Mouse (Mus musculus): Measurements from ENCODE around the gene Rhot1. TPM values are rescaled to one million over a fixed set of nuclear protein-coding genes. Genes with fewer than 3 reads are reported as not detected.
A peak's percentile ranks its signal among the peaks of the same experiment; 100 is the strongest.

Gene Rhot1
- total and polyA plus RNA-seq, 2 experiments from 2014 or later = 53.8 to 89.3 TPM

DNA sequence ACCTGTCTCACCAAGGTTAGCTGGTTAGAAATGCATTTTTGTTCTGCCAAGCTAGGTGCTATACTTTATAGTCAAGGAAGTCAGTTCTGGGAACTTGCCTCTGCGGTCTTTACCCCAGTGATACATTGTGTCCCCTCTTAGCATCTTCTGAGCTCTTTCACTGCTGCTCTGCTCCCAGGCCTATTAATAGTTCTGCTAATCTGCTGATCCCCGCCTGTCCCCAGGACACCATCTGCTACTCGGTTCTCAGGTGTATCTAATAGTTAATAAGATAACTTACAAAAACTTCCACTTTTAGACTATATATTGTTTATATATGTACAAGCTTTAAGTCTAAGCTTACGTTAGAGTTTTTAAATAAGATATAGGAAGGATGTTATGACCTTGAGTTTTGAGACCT is 29.5 kb downstream of the Rhot1 start:
- H3K4me1 ChIP-seq (ENCODE audit: control insufficient read depth, insufficient read depth) = no peaks in the 10 kb centered on the region
- no peaks in the 10 kb centered on the region for H3K27me3 ChIP-seq (ENCODE audit: control insufficient read depth, insufficient read depth, low read length)
- ATAC-seq (ENCODE audit: insufficient read depth, low read depth) (no peak), DNase-seq (ENCODE audit: low spot score) (no peak)
- 47% methylated on average over 4 of the region's 4 CpGs for WGBS
- peaks cover 65% of the 10 kb centered on the region for H3K36me3 ChIP-seq (replicated peaks; ENCODE audit: control insufficient read depth, insufficient read depth, low read length)
- no peak overlapping the region for H3K4me2 ChIP-seq (ENCODE audit: low read depth, low read length)
- no peak overlapping the region for H3K27ac ChIP-seq (ENCODE audit: low read depth)
- no peak overlapping the region for H3K9ac ChIP-seq (replicated peaks; ENCODE audit: low read depth, low read length)
- H3K9me3 ChIP-seq (replicated peaks; ENCODE audit: control insufficient read depth, low read length) = no peaks in the 10 kb centered on the region
- TF ChIP-seq EP300 (IDR thresholded peaks at IDR 0.05; ENCODE audit: low read depth) = no peak
- no peak for TF ChIP-seq CTCF (IDR thresholded peaks at IDR 0.05; ENCODE audit: low read depth)
- no peak overlapping the region for H3K4me3 ChIP-seq (ENCODE audit: low read depth, low read length)

DNA sequence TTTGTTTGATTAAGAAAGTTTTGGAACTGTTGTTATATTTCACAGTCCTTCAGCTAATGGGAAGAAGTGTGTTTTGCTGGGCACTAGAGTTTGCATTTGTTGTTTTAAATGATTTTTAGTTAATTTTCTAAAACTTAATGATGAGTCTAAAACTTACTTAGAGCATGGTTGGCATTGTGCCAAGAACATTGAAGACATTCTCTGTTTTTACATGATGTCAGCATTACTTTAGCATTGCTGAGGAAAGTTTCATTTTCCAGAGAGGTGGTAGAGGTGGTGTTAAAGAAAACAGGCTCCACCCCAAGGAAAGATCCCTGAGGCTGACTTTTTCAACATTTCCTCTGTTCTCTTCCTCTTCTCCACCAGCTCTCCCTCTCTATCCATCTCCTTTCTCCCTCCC is 38.2 kb downstream of the Rhot1 start:
- H3K36me3 ChIP-seq (replicated peaks; ENCODE audit: control insufficient read depth, insufficient read depth, low read length) = peaks cover 76% of the 10 kb centered on the region
- TF ChIP-seq CTCF (IDR thresholded peaks at IDR 0.05; ENCODE audit: low read depth) = no peak
- no peak for TF ChIP-seq EP300 (IDR thresholded peaks at IDR 0.05; ENCODE audit: low read depth)
- ATAC-seq (ENCODE audit: insufficient read depth, low read depth) = no peak

DNA sequence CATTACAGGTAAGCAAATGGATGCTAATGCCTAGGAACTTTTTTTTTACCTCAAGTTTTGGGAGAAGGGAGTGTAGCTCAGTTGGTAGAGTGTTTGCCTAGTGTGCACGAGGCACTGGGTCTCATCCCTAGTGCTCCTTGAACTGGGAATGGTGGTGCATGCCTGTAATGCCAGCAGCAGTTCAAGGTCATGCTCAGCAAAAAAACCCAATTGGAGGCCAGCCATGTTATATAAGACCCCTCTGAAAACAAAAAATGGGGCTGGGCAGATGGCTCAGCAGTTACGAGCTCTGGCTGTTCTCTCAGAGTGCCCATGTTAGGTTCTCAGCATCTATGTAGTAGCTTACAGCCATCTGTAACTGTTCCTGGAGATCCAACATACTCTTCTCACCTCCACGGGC is 39.7 kb downstream of the Rhot1 start:
- WGBS = 86% methylated on average over 3 of the region's 3 CpGs
- no peak overlapping the region for H3K4me2 ChIP-seq (ENCODE audit: low read depth, low read length)
- H3K27me3 ChIP-seq (ENCODE audit: control insufficient read depth, insufficient read depth, low read length) = no peaks in the 10 kb centered on the region
- no peak overlapping the region for H3K4me3 ChIP-seq (ENCODE audit: low read depth, low read length)
- ATAC-seq (ENCODE audit: insufficient read depth, low read depth) (no peak), DNase-seq (ENCODE audit: low spot score) (no peak)
- TF ChIP-seq CTCF (IDR thresholded peaks at IDR 0.05; ENCODE audit: low read depth) (no peak), EP300 (IDR thresholded peaks at IDR 0.05; ENCODE audit: low read depth) (no peak)
- peaks cover 8% of the 10 kb centered on the region; the same call in 1 of the 2 replicates for H3K4me1 ChIP-seq (ENCODE audit: control insufficient read depth, insufficient read depth)
- H3K27ac ChIP-seq (ENCODE audit: low read depth) = no peak overlapping the region
- H3K9ac ChIP-seq (replicated peaks; ENCODE audit: low read depth, low read length) = no peak overlapping the region
- peaks cover 65% of the 10 kb centered on the region for H3K36me3 ChIP-seq (replicated peaks; ENCODE audit: control insufficient read depth, insufficient read depth, low read length)
- H3K9me3 ChIP-seq (replicated peaks; ENCODE audit: control insufficient read depth, low read length) = no peaks in the 10 kb centered on the region

More for the DNA sequence above, 38.2 kb downstream of the Rhot1 start:
- Histone ChIP-seq H3K4me3 (ENCODE audit: low read depth, low read length) (no peak overlapping the region), H3K27me3 (ENCODE audit: control insufficient read depth, insufficient read depth, low read length) (no peaks in the 10 kb centered on the region), H3K27ac (ENCODE audit: low read depth) (no peak overlapping the region), H3K9me3 (replicated peaks; ENCODE audit: control insufficient read depth, low read length) (no peaks in the 10 kb centered on the region), H3K4me1 (ENCODE audit: control insufficient read depth, insufficient read depth) (peaks cover 8% of the 10 kb centered on the region; the same call in 1 of the 2 replicates), H3K9ac (replicated peaks; ENCODE audit: low read depth, low read length) (no peak overlapping the region), H3K4me2 (ENCODE audit: low read depth, low read length) (no peak overlapping the region)
- no peak for DNase-seq (ENCODE audit: low spot score)

DNA sequence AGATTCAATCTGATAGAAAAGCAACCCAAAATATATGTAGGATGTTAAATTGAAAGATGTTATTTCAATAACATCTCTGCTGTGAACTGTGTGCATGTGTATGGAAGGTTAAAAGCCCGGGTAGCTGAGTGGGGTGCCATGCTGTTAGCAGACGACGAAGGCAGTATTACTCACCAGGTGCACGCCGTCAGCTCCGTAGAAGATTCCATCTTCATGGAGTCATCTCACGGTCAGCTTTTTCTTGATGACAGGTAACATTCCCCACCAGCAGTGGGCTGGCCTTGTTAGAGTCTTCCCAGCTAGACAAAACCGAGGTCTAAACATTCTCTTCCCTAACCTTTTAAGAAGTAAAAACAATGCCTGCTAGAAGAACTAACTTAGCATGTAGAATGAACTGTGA is 55.3 kb downstream of the Rhot1 start:
- Histone ChIP-seq H3K36me3 (replicated peaks; ENCODE audit: control insufficient read depth, insufficient read depth, low read length) (peaks cover 79% of the 10 kb centered on the region), H3K4me2 (ENCODE audit: low read depth, low read length) (no peak overlapping the region), H3K27ac (ENCODE audit: low read depth) (no peak overlapping the region), H3K4me1 (ENCODE audit: control insufficient read depth, insufficient read depth) (no peaks in the 10 kb centered on the region), H3K27me3 (ENCODE audit: control insufficient read depth, insufficient read depth, low read length) (no peaks in the 10 kb centered on the region), H3K9ac (replicated peaks; ENCODE audit: low read depth, low read length) (no peak overlapping the region), H3K4me3 (ENCODE audit: low read depth, low read length) (no peak overlapping the region), H3K9me3 (replicated peaks; ENCODE audit: control insufficient read depth, low read length) (no peaks in the 10 kb centered on the region)
- DNase-seq (ENCODE audit: low spot score) (no peak), ATAC-seq (ENCODE audit: insufficient read depth, low read depth) (no peak)
- TF ChIP-seq EP300 (IDR thresholded peaks at IDR 0.05; ENCODE audit: low read depth) = no peak
- TF ChIP-seq CTCF (IDR thresholded peaks at IDR 0.05; ENCODE audit: low read depth) = no peak
- 66% methylated on average over 8 of the region's 8 CpGs for WGBS

DNA sequence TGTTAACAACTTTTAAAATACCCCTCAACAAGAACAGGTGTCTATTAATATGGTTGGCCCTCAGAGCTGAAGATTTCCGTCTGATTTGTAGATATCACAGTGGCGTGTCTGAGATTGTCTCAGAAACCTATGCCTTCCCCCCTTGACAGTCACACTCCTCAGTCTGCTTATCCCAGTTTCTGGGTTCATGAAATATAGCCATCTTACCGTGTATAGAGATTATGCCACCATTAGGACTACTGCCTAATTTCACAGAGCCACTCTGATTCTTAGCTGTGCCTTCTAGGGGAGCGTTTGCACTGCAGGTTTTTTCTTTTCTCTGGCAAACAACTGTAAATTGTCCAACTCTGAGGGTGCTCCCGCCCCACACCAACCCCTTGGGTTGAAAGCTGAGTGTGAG is 62.3 kb downstream of the Rhot1 start:
- 67% methylated on average over 5 of the region's 5 CpGs for WGBS
- H3K4me2 ChIP-seq (ENCODE audit: low read depth, low read length) = no peak overlapping the region
- no peak overlapping the region for H3K27ac ChIP-seq (ENCODE audit: low read depth)
- no peak overlapping the region for H3K4me3 ChIP-seq (ENCODE audit: low read depth, low read length)
- ATAC-seq (ENCODE audit: insufficient read depth, low read depth) (no peak), DNase-seq (ENCODE audit: low spot score) (no peak)
- H3K36me3 ChIP-seq (replicated peaks; ENCODE audit: control insufficient read depth, insufficient read depth, low read length) = peaks cover 27% of the 10 kb centered on the region
- H3K27me3 ChIP-seq (ENCODE audit: control insufficient read depth, insufficient read depth, low read length) = no peaks in the 10 kb centered on the region
- H3K9ac ChIP-seq (replicated peaks; ENCODE audit: low read depth, low read length) = no peak overlapping the region
- TF ChIP-seq EP300 (IDR thresholded peaks at IDR 0.05; ENCODE audit: low read depth) (no peak), CTCF (IDR thresholded peaks at IDR 0.05; ENCODE audit: low read depth) (no peak)
- 0 out of 2 replicates have a peak, but pooled peaks cover 6% of the 10 kb centered on the region for H3K9me3 ChIP-seq (replicated peaks; ENCODE audit: control insufficient read depth, low read length)
- no peaks in the 10 kb centered on the region for H3K4me1 ChIP-seq (ENCODE audit: control insufficient read depth, insufficient read depth)

DNA sequence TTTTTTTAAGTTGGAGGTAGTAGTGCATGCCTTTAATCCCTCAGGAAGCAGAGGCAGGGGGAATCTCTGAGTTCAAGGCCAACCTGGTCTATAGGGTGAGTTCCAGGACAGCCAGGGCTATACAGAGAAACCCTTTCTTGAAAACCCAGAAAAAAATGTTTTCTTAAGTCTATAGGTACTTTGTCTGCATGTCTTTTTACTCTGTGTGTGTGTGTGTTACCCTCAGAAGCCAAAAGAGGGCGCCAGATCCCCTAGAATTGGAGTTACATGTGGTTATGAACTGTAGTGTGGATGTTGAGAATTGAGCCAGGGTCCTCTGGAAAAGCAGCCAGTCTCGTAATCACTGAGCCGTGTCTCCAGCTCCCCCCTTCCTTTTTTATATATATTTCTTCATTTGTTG is 66.2 kb downstream of the Rhot1 start:
- 41% methylated on average over 3 of the region's 3 CpGs for WGBS

More for the DNA sequence above, 66.2 kb downstream of the Rhot1 start:
- TF ChIP-seq EP300 (IDR thresholded peaks at IDR 0.05; ENCODE audit: low read depth) = no peak
- TF ChIP-seq CTCF (IDR thresholded peaks at IDR 0.05; ENCODE audit: low read depth) = peak; percentile 25; the same call in 1 of the 2 replicates
- ATAC-seq (ENCODE audit: insufficient read depth, low read depth) = no peak
- no peak overlapping the region for H3K9ac ChIP-seq (replicated peaks; ENCODE audit: low read depth, low read length)
- no peaks in the 10 kb centered on the region for H3K4me1 ChIP-seq (ENCODE audit: control insufficient read depth, insufficient read depth)
- H3K27ac ChIP-seq (ENCODE audit: low read depth) = no peak overlapping the region
- no peak for DNase-seq (ENCODE audit: low spot score)
- H3K4me2 ChIP-seq (ENCODE audit: low read depth, low read length) = no peak overlapping the region
- no peak overlapping the region for H3K4me3 ChIP-seq (ENCODE audit: low read depth, low read length)
- no peaks in the 10 kb centered on the region for H3K36me3 ChIP-seq (replicated peaks; ENCODE audit: control insufficient read depth, insufficient read depth, low read length)
- no peaks in the 10 kb centered on the region for H3K27me3 ChIP-seq (ENCODE audit: control insufficient read depth, insufficient read depth, low read length)
- 0 out of 2 replicates have a peak, but pooled peaks cover 6% of the 10 kb centered on the region for H3K9me3 ChIP-seq (replicated peaks; ENCODE audit: control insufficient read depth, low read length)
